Mouse (Mus musculus): ENCODE measurements at regions not wholly inside any gene's neighbourhood (a gene's known extent, or its start where the extent isn't known, plus 50 kb on each side); places are given as distances from the start of the nearest gene placed in this dataset.

DNA sequence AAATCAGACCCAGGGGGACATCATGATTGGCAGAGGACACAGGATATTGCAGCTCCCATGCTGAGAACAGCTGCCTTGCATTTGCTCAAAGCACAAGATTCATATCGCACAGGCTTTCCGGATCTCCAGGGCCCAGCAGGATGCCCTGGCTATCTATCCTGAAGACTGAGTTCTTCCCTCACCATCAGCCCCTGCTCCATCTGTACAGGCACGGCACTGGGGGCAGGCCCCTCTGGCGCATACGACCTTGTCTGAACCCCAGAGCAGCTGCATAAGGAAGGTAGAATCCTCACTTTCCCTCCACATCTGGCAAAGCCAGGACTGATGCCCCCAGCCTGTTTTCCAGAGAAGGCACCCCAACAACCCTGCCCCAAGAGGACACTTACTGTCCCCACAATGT lies 266.8 kb downstream of the Tns1 start:
- ATAC-seq (replicated peaks; ENCODE audit: low FRiP score, poor library complexity, severe bottlenecking): no peak

DNA sequence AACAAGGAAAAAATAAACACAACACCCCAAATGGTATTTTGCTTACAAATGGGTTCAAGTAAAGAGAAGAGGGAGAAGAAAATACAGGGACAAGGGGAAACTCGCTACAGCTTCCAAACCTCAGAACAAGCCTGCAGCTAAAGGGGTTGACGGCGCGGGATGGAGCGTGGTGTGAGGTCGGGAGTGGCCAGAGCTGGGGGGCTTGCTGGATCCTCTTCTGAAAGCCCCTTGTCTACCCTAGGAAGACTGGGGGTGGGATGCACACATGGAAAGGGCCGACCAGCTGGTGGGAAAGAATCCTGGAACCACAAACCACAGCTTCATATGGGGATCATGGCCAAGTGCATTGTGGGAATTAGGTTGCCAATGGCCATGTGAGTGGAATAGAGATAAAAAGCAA lies 267.4 kb downstream of the Tns1 start:
- no peak for ATAC-seq (replicated peaks; ENCODE audit: low FRiP score, poor library complexity, severe bottlenecking)

DNA sequence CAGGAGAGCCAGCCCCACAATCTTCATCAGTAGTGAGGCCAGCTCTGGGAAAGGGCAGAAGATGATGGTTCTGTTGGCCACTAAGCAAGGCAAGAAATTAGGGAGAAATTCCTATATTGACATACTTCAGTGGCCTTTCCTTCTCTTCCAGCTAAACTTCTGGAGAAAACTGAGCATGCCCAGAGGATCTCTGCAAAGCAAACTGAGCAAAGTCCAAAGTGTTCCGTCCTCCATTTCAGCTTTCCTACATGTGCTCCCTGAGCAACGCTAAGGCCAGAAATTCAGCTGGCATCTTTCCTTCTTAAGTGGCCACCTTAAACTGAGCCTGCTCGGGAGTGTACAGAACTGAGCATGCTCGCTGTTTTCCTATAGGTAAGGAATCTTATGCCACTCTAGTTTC lies 268.9 kb downstream of the Tns1 start:
- ATAC-seq (replicated peaks; ENCODE audit: low FRiP score, poor library complexity, severe bottlenecking): no peak

DNA sequence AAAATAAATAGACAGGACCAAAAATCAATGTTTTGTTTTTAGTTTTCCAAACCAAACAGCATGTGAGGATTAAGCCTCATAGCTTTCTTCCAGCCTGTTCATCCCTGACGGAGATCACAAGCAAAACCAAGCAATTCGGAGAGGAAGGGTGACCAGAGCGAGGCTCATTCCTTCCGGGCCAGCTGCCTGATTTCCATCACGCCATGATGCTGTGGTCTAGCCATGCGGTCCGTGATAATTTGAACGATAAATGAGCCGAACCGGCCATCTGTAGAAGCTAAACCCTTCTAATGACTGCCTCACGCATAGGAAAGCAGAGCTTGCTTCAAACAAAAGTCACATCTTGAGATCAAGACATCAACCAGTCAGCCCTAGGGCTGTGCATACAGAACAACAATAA lies 270.4 kb downstream of the Tns1 start:
- no peak for ATAC-seq (replicated peaks; ENCODE audit: low FRiP score, poor library complexity, severe bottlenecking)

DNA sequence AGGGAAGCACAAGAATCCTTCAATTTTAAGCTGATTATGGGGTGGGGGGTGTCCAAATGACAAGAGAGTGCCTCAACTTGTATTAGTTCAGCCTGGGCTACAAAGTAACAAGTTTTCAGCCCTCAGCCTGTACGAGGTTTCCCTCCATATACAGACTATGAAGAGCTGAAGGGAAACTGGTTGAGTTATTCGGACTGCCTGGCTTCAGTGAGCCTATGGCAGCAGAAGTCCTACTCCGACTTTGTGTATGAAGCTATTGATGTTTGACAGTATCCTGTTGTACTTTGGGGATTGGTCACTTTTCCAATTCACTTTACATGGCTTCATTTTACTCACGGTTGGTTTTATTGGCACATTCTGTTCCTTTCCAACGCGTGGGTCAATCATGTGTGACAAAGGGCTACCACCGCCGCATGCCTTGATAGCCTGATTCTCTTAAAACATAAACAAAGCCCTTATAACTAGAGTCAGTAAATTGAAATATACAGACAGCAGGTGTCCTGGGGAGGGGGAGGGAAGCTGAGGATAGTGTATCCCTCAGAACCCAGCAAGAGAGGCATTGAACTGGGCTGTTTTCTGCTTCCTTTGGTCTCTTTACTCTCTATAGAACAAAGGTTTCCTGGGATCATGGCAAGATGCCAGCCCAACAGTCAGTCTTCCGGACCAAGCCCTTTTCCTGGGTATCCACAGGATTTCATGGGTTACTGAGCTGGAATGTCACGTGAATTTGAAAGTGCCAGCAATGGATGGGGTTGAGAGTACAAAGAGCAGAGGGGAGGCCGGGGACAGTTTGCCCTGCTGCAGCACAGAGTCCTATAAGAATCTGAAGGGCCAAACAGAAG lies 273.9 kb downstream of the Tns1 start:
- no peak for ATAC-seq (replicated peaks; ENCODE audit: low FRiP score, poor library complexity, severe bottlenecking)

DNA sequence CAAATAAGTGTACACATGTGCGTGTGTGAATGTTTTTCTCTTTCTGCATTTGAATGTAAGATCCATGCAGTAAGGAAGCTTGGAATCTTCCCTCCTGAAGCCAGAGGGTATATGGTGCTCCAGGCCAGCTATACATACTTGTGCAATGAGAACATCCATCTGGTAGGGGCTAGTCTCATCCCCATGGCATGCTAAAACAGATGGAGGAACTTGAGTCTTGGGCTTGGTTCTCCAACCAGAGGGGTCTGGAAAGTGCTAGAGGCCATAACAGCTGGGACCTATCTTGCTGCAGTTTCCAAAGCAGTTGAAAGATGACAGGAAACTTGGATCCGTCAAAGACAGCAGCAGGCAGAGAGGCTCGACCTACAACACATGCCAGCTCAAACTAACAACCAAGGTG lies 275.9 kb downstream of the Tns1 start:
- no peak for ATAC-seq (replicated peaks; ENCODE audit: low FRiP score, poor library complexity, severe bottlenecking)

DNA sequence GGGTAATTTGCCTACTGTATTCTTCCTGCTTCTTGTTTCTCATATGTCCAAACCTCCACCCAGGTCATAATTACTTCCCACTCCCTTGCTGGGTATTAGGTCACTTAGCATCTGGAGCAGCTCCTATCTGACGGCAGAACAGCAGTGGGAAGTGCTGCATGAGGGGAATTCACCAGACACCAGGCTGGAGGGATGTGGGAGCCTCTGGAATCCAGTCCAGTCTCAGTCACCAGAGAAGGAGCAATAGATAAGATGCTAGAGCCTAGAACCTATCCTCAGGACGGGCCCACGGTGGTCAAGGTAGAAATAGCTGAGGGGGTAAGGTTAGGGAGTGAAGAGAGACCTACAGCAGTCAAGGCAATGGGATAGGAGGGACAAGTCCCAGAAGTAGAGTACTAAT lies 277.1 kb downstream of the Tns1 start:
- ATAC-seq (replicated peaks; ENCODE audit: low FRiP score, poor library complexity, severe bottlenecking): no peak

DNA sequence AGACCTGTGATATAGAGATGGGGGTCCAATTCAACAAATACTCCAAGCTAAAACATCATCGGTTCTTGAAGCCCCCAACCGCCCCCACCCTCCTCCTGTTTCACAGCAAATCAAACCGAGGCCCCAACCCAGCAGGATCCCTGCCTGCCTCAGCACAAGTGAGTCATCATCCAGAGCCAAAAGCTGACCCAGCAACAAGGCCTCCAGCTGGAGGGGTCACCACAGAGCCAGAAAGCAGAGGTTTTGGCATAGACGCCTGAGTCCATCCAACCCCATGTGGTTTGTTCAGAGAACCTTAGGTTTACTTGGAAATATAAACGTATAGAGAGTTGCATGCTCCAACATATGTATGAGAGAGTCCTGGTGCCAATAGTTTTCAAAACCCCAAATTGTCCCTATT lies 279.1 kb downstream of the Tns1 start:
- ATAC-seq (replicated peaks; ENCODE audit: low FRiP score, poor library complexity, severe bottlenecking): no peak

DNA sequence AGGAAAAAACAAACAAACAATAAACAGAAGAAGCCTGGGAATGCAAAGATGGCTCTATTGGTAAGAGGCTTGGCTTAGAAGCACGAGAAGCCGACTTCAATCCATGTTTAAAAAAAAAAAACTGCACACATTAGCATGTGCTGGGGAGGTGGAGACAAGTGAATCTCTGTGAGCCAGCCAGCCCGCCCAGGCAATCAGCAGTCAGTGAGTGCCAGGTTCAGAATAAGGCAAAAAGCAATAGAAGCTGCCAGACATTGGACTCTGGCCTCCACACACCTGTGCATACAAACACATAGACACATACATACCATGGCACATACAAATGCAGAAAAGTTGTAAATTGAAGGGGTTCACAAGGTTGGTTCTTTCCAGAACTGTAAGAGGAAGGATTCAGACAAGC lies 279.7 kb downstream of the Tns1 start:
- no peak for ATAC-seq (replicated peaks; ENCODE audit: low FRiP score, poor library complexity, severe bottlenecking)

DNA sequence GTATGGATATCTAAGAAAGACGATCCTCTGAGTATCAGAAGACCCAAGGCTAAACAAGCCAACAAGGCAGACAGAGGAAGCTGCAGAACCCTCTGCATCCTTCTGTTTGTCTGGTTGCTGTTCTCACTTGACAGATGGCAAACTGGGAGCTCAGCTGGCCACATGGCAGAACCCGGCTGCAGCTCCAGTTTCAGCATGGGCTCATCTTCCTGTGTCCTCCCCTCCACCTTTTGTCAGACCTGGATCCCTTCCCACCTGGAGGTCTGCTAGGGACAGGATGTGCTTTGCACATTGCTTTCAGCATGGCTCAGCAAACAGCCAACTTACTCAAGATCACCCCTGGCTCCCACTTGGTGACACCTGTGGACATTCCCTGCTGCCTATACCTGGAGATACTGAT lies 284.9 kb downstream of the Tns1 start:
- no peak for ATAC-seq (replicated peaks; ENCODE audit: low FRiP score, poor library complexity, severe bottlenecking)

DNA sequence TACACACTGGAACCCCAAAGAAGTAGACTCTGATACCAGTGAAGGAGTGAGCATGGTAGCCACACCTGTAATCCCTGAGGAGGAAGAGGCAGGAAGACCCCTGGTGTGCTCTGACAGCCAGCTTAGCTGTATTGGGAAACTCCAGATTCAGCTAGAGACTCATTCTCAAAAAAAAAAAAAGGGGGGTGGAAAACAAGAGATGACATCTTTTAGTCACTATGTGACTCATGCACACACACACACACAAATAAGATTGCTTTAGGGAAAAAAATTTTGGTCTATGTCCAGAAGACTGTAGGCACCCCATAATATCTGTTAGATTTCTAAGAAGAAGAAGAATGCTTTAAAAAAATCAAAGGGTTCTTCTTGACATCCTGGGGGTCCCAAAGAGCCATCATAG lies 287.6 kb downstream of the Tns1 start:
- ATAC-seq (replicated peaks; ENCODE audit: low FRiP score, poor library complexity, severe bottlenecking): no peak

DNA sequence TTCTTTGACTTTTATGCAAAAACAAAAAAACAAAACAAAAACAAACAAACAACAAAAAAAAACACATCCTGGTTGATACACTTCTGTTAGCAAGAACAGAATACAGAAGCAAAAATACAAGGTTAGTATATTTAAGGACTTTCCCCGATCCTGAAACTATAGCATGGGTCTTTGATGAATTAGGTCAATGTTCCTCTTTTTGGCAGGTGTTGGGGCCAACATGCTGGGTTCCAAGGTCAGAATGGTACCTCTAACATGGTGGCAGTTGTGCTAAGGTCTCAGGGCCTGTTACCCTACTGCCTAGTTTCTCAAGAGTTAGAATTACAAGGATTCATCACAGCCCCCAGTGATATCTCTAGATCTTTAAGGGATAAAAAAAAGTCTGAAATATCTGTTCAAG lies 289.7 kb downstream of the Tns1 start:
- no peak for ATAC-seq (replicated peaks; ENCODE audit: low FRiP score, poor library complexity, severe bottlenecking)

DNA sequence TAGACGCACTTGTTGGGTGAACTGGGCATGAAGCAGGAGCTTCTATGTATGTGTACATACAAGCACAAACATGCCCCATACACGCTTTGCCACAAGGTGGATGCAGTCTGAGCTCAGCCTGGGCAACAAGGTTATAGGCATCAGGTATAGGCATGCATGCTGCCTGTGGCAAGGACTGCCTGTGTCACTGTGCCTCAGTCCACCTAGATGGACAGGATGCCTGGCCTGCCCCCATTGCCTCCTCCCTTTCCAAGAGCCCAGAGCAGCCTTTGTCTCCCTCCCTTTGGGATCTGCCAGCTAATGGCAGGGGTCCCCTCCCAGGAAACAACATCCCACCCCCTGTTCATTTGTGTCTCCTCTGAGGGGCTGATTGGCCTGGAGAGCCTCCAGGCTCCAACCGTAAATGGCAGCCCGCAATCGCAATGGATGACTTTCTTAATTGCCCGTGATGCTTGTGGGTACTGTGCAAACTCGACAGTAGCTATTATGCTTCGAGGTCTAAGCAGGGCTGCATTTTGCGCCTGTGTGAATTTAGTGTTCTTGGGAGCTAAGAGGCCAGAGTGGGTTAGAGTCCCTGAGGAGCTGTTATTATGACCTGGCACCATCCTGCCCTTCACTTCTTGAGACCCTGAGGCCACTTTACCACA lies 293.6 kb downstream of the Tns1 start:
- ATAC-seq (replicated peaks; ENCODE audit: low FRiP score, poor library complexity, severe bottlenecking): no peak

DNA sequence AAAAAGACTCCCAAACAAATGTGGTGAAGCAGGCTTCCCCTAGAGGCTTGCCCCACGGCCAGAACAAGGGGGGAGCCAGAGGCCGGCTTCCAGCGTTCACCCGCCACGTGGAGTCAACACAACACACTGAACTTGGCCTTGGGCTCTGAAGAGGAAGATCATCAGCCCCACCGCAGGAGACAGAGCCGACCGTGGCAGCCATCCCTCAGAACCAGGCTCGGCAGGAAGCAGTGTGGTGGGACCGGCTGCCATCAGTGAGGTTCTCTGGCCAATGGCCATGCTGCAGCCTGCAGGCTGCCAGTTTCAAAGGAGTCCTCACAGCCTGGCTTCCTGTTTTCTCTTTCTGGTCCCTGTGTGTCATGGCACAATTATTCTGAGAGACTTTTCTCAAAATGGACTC lies 295.3 kb downstream of the Tns1 start:
- ATAC-seq (replicated peaks; ENCODE audit: low FRiP score, poor library complexity, severe bottlenecking): no peak

DNA sequence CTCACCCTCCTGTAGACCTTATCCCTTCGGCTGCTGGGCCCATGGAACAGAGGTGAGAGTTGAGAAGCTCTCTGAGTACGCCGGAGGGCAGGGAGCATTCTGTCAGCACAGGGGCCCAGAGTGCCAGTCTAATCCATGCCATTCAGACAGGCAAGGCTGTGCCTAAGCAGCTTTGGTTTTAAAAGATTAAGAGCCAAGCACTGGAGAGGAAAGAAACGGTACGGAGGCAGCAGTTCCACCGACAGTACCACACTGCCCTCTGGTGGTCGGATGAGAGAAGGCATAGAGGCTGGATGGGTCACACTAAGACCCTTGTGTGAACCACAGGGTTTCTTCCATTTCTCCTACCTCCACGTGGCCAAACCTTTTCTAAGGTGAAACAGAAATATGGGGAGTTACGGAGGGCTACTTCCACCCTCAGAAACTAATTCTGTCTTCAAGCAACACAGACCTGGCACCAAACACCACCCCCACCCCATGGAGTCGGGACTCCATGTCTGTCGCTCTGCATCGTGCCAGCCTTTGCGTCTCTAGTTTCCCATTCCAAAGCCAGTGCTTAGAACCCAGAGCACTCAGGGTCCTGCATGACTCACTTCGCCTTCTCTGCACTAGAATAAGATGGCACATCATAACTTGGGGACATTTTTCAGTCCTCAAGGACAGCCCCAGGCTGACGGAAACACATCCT lies 297.9 kb downstream of the Tns1 start:
- ATAC-seq (replicated peaks; ENCODE audit: low FRiP score, poor library complexity, severe bottlenecking): peak; percentile 62; the same call in 1 of the 2 replicates

DNA sequence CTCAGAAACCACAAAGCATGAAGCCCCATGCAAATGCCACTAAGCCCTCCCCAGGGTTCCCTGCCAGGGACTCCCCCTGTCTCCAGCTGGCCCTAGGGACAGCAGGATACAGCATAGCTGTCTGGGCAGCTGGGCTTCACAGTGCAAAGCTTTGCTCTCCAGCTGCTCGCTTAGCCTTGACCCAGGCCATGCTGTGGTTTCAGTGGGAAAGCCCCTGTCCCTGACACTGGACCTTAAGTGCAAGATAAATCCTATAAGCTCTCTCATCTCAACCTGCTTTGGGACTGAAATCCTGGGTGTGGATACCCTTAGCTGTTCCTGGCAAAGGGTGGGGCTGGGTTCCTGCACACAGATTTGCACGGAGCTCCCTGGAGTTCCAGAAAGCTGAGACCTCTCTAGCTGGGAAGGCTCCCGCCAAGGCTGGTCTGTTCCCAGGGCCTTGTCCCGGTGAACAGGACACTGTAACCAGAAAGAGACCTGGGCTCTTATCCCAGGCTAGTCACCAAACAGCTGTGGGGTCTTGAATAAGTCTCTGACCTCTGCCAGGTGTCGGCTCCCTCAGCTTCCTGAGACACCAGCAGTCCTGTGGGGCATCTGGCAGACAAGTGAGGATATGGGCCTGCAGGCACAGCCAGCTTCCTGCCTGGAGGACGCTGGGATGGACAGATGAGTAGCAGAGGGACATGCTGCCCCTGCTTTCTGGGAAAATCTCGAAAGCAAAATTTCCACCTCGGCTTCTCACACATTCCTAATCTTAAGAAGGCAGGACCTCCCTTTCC lies 299.7 kb downstream of the Tns1 start:
- ATAC-seq (replicated peaks; ENCODE audit: low FRiP score, poor library complexity, severe bottlenecking): no peak

DNA sequence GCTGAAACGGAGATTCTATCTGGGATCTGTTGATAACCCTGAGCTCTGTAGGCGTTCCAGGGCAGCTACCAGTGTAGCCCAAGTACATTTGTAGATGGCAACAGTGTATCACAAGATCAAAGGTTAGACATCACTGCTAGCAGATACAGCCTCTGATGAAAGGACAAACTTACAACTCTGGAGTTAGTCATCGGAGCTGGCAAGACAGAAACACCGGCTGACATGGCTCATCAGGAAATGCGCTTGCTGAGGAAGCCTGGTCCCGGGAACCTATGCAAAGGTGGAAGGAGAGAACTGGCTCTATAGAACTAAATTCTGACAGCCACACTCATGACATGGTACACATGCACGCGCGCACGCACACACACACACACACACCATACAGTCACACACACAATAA lies 300.5 kb downstream of the Tns1 start:
- no peak for ATAC-seq (replicated peaks; ENCODE audit: low FRiP score, poor library complexity, severe bottlenecking)

DNA sequence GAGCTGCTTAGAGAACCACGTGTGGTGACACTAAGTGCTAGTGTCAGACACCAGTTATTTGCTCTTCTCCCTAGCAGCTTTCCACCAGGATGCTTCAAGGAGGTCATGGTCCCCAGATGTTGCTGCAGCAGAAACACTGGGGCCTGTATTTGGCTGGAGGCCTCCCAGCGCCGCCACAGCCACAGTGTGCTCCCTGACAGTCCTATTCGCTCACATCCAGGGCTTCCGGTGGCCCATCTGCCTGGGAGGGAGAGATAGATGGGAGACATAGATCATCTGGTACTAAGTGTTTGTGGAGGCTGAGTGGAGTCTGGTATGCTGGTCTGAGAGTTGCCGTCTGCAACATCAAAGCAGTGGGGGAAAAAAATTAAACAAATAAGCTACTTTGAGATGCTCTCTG lies 301.6 kb downstream of the Tns1 start:
- ATAC-seq (replicated peaks; ENCODE audit: low FRiP score, poor library complexity, severe bottlenecking): no peak

DNA sequence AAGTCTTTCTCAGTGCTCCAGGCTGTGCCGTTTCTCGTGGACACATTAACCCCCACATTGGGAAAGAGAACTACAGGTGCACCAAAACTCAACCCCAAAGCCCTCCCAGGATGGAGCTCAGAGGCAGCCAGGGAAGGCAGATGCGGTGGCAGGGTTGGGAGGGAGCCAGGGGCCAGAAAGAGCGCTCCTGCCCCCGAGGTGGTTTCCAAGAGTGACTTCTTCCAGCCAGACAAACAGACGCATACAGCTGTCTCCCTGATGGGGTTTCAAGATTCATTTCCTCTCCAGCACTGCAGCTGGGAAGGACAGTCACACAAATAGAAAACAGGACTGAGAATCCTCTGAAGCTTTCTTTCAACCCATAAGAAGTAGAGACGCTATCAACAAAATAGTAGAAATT lies 303.5 kb downstream of the Tns1 start:
- ATAC-seq (replicated peaks; ENCODE audit: low FRiP score, poor library complexity, severe bottlenecking): no peak

DNA sequence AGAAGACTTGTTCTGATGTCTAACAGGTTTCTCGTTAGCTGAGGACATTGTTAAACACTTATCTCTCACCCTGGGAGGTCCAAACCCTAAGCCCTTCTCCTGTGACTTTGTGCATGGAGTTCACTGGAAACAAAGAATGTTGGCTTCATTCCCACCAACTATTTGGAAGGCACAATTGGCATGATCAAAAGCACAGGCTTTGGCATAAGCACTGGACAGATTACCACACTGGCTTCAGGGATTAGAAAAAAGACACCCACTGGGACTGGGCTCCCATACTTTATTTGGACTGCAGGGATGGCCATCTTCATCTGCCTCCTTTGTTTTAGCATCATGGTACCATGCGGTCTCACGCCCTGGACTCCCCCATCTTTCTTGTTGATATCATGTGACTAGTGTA lies 317.0 kb downstream of the Tns1 start:
- no peak for ATAC-seq (replicated peaks; ENCODE audit: low FRiP score, poor library complexity, severe bottlenecking)

Measured in erythroblast, adult 5-6 weeks (primary cell).